Mouse (Mus musculus) activated CD4-positive, CD25-positive, alpha-beta regulatory T cell (primary cell): ENCODE results near the gene Fhdc1. TPM values are rescaled to one million over a fixed set of nuclear protein-coding genes. Genes with fewer than 3 reads are reported as not detected.

Experiments used
- polyA plus RNA-seq, 2 experiments: library from polyadenylated mRNA; unstranded; fragments of 100-300 nt; shearing (Covaris generic); gene quantifications; one replicate each; pipeline ENCODE4 v1.2.1; 2017

Gene Fhdc1
- polyA plus RNA-seq, result under 1 TPM; 0.47 to 0.96 TPM

GRCm38 (mm10) chr3:84480006-84480897 is at the start of gene Fhdc1:
TSS of gene Fhdc1 (minus strand) at chr3:84480429.

Other genes with a start within 250 kb of the Fhdc1 start
- gene Trim2, start 173.6 kb downstream of the Fhdc1 start, polyA plus RNA-seq, result 1 to 10 TPM in 1 of 2 experiments, under 1 TPM in 1; 0.41 to 1.2 TPM
- 10 to 100 TPM; 41.9 to 49.0 TPM for gene Arfip1, start 102.2 kb upstream of the Fhdc1 start, polyA plus RNA-seq
- gene Tigd4, start 113.1 kb upstream of the Fhdc1 start, polyA plus RNA-seq, result not detected
- gene Tmem154, start 185.8 kb upstream of the Fhdc1 start, polyA plus RNA-seq, result 100 to 1,000 TPM in 1 of 2 experiments, 10 to 100 TPM in 1; 67.6 to 140 TPM